Mouse (Mus musculus) cerebellum, adult 11 months (tissue): ENCODE measurements around the gene March9.

Experiments used
- DNase-seq: peaks from one replicate; pipeline ENCODE4 v3.0.0; 2022

The March9 gene

GRCm38 (mm10) chr10:127033301-127033741 lies 26.7 kb downstream of the March9 start:
- no peak for DNase-seq

GRCm38 (mm10) chr10:127030336-127031296 lies 29.4 kb downstream of the March9 start, which contains the start of gene Tsfm:
Tsfm (minus strand) TSS chr10:127030840.
- peak; percentile 89 for DNase-seq

- DNase-seq: no peak
These were observed 41.6 kb downstream of the March9 start for GRCm38 (mm10) chr10:127018422-127018821.

- no peak for DNase-seq
These were observed 42.9 kb downstream of the March9 start for GRCm38 (mm10) chr10:127017071-127017470.

- no peak for DNase-seq
These were observed 43.5 kb downstream of the March9 start for GRCm38 (mm10) chr10:127016488-127016887.
